Mouse (Mus musculus) thymus, postnatal 0 days (tissue): ENCODE results near the gene Sesn1. TPM values are rescaled to one million over a fixed set of nuclear protein-coding genes. Genes with fewer than 3 reads are reported as not detected.
"Not testable (repeated sequence)": the region's sequence is repeated elsewhere in the genome, so short reads cannot be mapped to it uniquely, and the experiment has no call there.

Source experiments
- DNase-seq: peaks from one replicate; pipeline ENCODE4 v3.0.0-alpha.2; 2015; ENCODE audit warnings: low spot score
- polyA plus RNA-seq: library from polyadenylated mRNA; unstranded; fragments of >200 nt; fragmentation: Nextera tagmentation; extraction: Ambion mirVana; gene quantifications from 2 replicates; pipeline ENCODE4 v1.2.1, GENCODE M21; 2015

The Sesn1 gene
- polyA plus RNA-seq: 66.5 and 69.4 TPM in 2 replicates

- peak; percentile 93 for DNase-seq
Observed at GRCm38 (mm10) chr10:41809771-41810563, at the start of gene Sesn1, which contains the start of gene Cep57l1. Gene Sesn1, plus strand, starts transcription at chr10:41809935. Gene Cep57l1, minus strand, starts transcription at chr10:41809871.

DNA sequence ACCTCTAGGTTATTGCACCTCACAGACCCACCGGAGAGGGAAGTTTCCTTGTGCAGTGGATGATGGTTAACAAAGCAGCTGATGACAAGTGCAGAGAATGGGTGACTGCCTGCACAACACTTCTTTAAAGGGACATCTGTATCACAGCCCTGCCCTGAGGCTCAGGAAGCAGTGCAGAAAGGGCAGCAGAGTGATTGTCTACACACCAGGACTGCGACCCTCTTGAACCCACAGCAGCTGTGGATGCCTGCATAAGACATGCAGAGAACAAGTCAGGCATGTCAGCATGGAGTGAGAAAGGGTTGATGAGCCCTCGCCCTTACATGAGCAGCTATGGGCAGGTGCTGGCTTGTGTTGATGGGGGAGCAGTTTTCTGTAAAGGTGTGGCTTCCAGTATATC is 48.9 kb upstream of the Sesn1 start:
- DNase-seq: no peak

DNA sequence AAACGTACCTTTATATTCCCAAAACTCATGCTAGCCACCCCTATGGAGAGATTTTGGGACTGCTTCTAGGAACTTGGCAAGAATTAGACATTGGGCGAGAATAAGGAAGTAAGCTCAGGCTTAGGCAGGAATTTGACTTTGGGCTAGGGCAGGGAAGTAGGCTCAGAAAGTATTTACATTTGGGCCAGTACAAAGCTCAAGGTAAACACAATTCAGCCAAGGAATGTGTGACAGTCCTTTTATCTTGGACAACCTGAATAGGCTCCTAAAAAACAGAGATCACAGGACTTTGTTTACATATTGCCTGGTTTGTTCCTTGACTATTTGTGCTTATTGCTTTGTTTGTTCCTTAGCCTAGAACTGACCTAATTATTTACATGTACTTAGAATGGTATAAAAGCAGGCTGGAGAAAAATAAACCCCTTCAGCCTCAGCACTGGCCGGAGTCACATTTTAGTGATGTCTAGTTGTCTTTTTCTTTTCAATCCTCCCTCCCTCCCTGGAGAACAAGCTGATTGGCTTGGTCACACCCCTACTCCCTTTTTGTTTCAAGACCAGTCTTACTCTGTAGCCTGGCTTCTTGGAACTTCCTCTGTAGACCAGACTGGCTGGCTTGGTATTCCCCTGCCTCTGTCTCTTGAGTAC is 45.9 kb upstream of the Sesn1 start:
- no peak for DNase-seq

DNA sequence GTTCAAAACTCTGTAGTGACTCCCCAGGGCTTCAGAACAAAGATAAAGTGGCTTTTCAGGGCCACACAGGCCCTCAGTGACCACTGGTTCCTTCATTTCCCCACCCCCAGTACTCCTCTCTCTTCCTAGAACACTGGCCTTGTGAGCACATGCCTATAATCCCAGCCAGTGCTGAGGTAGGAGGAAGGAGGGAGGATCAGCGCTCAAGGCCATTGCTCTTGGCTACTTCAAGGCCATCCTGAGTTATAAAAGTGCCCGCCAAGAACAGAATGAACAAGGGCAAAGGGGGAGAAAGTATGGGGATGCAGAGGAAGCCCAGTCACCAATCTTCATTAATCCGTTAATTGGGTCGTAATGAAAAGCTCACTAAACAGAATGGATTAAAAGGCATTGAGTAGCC is 44.1 kb upstream of the Sesn1 start:
- no peak for DNase-seq

- no peak for DNase-seq
Observed at GRCm38 (mm10) chr10:41766280-41766679, 43.5 kb upstream of the Sesn1 start.

GRCm38 (mm10) chr10:41767254-41767653 is 42.5 kb upstream of the Sesn1 start:
- no peak for DNase-seq

- DNase-seq: no peak
Observed at GRCm38 (mm10) chr10:41792375-41792774, 17.4 kb upstream of the Sesn1 start.

DNA sequence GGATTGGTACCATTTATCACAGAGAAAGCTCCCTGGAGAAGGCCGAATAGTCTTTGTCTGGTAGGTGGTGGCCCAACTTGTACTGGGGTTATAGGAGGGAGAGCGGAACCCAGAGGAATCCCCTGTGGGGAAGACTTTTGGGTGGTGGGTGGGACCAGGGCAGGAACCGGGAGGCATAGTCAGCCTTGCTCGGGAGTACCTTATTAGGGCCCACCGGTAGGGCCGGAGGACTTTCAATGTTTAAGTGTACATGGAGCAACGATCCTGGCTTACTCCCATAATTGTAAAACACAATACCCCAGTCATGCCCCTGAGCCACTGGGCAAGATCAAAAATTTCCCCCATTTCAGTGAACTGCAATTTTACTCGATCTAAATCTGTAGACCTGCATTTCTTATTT is 12.5 kb upstream of the Sesn1 start:
- no peak for DNase-seq

- no peak for DNase-seq
Observed at GRCm38 (mm10) chr10:41803467-41803866, 6.3 kb upstream of the Sesn1 start.

- no peak for DNase-seq
Observed at GRCm38 (mm10) chr10:41804711-41805110, 5.0 kb upstream of the Sesn1 start.

- no peak for DNase-seq
Observed at GRCm38 (mm10) chr10:41805729-41806355, 3.9 kb upstream of the Sesn1 start.

DNA sequence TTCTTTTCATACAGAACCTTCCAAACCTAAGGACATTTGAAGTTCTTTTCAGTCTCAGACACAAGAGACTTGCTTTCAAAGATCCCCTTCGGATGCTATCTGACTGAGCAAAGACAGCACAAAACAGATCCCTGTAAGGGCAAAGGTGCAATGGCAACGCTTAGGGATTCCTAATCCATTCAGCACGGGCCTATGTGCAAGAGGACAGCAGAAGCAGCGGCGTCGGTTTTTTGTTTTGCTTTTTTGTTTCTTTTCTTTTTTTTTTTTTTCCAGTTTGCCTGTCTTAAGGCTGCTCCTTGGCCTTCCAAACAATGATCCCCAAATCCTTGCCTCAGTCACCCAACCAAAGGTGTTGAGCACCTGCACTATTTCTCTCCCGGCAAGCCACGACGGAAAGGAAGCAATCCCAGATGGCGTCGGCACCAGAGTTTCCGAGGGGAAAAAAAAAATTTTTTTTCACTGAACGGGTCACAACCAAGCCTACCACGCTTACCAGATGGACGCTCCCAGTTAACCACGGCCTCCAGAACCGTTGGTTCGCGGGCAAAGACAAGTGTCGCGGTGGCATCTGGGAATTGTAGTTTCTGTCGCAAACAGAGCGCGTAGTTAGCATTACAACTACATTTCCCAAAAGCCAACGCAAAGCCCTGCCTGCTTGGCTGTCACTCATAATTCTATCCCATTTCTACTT is 510 bp upstream of the Sesn1 start:
- DNase-seq: peak; percentile 90

GRCm38 (mm10) chr10:41810564-41811455 is 1.1 kb downstream of the Sesn1 start:
- peak; percentile 40 for DNase-seq

- no peak for DNase-seq
Observed at GRCm38 (mm10) chr10:41812566-41812965, 2.8 kb downstream of the Sesn1 start.

DNA sequence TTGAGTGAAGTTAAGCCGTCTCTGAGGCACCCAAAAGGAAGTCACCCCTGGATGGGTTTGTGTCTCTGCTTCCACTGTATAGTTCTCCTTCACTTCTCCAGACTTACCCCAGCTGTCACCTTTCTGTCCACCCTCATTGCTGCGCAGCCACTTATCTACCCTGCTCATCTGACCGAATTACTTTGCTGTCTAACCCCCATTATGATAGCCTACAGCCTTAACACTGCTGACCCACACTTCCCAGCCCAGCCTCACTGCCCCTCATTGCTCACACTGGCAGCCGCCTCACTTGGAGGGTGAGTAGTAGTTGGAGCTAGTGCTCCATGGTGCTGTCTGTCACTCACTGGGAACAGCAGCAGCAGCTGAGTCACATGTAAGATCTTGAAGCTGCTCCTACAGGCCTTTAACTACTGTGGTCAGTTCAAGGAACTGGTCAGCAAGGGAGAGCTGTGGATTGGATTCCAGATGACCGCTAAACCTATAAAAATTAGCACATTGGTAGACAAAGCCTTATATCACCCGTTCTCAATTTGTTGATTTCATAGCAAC is 4.6 kb downstream of the Sesn1 start:
- DNase-seq: no peak

DNA sequence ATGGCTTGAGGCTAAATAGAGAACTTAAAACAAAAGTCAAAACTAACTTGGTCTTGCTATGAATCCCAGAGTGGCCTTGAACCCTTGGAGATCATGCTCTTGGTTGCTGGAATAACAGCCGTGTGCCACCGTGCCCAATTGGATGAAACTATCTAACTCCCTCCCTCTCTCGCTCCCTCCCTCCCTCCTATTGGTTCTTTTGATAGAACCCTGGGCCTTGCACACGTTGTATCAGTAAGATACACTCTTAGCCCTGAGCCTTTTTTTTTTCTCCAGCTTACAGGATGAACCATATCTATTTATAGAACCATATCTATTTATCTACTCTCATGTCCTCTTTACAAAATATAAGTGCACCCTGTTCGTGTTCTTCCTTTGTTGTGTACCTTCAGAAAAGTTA is 6.8 kb downstream of the Sesn1 start:
- no peak for DNase-seq

GRCm38 (mm10) chr10:41818036-41818732 is 8.4 kb downstream of the Sesn1 start:
- no peak for DNase-seq

- not testable (repeated sequence) for DNase-seq
Observed at GRCm38 (mm10) chr10:41818733-41819070, 9.0 kb downstream of the Sesn1 start.

GRCm38 (mm10) chr10:41819307-41819706 is 9.6 kb downstream of the Sesn1 start:
- no peak for DNase-seq

GRCm38 (mm10) chr10:41820401-41820800 is 10.7 kb downstream of the Sesn1 start:
- DNase-seq: no peak
